Mouse (Mus musculus) midbrain, embryonic 15.5 days (tissue): ENCODE results near the gene Gm17606. TPM values are rescaled to one million over a fixed set of nuclear protein-coding genes. Genes with fewer than 3 reads are reported as not detected.
A peak's percentile ranks its signal among the peaks of the same experiment; 100 is the strongest.

ENCODE experiments used
- ATAC-seq: fragments of 200-750 bp; cut with Nextera tagmentation; replicated peaks from 2 replicates; pipeline ENCODE4 v1.8.0; 2017; ENCODE audit warnings: moderate TSS enrichment
- H3K27ac ChIP-seq: fragments of 300-500 bp; sonication (generic); 2 replicates; pipeline ENCODE4 v1.5.1; 2015; ENCODE audit warnings: mild to moderate bottlenecking, inconsistent platforms
- H3K27me3 ChIP-seq: fragments of 300-500 bp; sonication (generic); replicated peaks from 2 replicates; pipeline ENCODE4 v1.6.1; 2015; ENCODE audit warnings: inconsistent platforms
- H3K36me3 ChIP-seq: fragments of 300-500 bp; sonication (generic); replicated peaks from 2 replicates; pipeline ENCODE4 v1.6.1; 2015; ENCODE audit warnings: inconsistent platforms
- H3K4me1 ChIP-seq: fragments of 300-500 bp; sonication (generic); 2 replicates; pipeline ENCODE4 v1.6.1; 2015; ENCODE audit warnings: inconsistent platforms
- H3K4me2 ChIP-seq: fragments of 300-500 bp; sonication (generic); 2 replicates; pipeline ENCODE4 v1.6.1; 2015; ENCODE audit warnings: inconsistent platforms, mild to moderate bottlenecking, moderate library complexity
- H3K4me3 ChIP-seq: fragments of 300-500 bp; sonication (generic); 2 replicates; pipeline ENCODE4 v1.5.1; 2015; ENCODE audit warnings: mild to moderate bottlenecking, inconsistent platforms
- H3K9ac ChIP-seq: fragments of 300-500 bp; sonication (generic); 2 replicates; pipeline ENCODE4 v1.6.1; 2015; ENCODE audit warnings: mild to moderate bottlenecking, inconsistent platforms
- H3K9me3 ChIP-seq: fragments of 300-500 bp; sonication (generic); 2 replicates; pipeline ENCODE4 v1.6.1; 2016; ENCODE audit warnings: inconsistent platforms
- WGBS: fragments of 180-500 bp; shearing (Covaris S2); methylation state at CpG from one replicate; pipeline ENCODE4 v1.1.7; 2015; ENCODE audit warnings: mixed read lengths; 5-methylcytosine and 5-hydroxymethylcytosine counted together
- polyA plus RNA-seq: library from polyadenylated mRNA; unstranded; fragments of >200 nt; fragmentation: Nextera tagmentation; extraction: Ambion mirVana; gene quantifications from 2 replicates; pipeline ENCODE4 v1.2.1, GENCODE M21; 2015

Gene Gm17606
- polyA plus RNA-seq, 1 experiment from 2014 or later = not detected

DNA sequence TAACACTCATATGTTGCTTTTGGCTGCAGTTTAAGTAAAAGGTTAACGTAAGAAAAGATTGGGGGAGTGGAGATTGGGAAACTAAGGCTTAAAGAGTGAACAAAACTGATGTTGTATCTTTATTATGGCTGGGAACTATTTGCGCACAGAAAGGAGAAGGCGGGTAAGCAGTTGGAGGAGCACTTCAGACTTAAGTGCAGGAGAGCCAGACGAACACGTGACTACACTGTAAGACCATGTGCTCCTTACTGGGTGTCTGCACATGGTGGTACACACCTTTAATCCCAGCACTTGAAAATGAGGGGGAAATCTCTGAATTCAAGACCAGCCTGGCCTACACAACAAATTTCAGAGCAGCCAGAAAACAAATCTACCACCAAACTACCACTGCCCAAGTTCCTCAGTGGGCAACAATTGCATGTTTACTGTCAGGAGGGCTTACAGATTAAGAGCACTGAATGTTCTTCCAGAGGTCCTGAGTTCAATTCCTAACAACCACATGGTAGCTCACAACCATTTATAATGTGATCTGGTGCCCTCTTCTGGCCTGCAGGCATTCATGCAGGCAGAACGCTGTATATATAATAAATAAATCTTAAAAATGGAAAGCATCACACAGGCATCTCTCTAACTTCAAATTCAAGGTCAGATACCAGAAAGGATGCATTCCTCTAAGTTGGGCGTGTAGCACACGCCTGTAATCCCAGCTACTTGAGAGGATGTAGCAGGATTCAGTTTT, 6.3 kb downstream of the Gm17606 start:
- Histone ChIP-seq H3K9me3 (no peaks in the 10 kb centered on the region), H3K4me1 (peaks cover 39% of the 10 kb centered on the region), H3K27ac (no peak overlapping the region), H3K4me2 (no peak overlapping the region), H3K4me3 (no peak overlapping the region), H3K27me3 (no peaks in the 10 kb centered on the region), H3K36me3 (peaks cover 61% of the 10 kb centered on the region), H3K9ac (no peak overlapping the region)
- WGBS = 94% methylated on average over 8 of the region's 8 CpGs
- no peak for ATAC-seq

DNA sequence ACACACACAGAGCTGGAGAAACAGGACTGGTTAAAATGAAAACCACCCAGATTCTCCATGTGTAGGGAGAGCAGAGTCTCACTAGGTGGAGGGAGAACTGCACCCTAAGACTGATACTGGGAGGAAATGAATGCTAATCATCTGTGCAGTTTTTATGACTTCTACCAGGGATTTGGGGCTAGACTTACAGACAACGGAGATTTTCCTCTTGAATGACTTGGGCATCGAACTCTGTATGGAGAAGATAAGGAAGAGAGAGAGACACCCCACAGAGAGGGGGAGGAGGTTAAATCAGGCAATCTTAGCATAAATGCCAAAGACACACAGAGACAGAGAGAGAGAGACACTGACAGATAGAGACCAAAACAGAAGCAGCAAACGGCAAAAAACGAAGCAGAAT, 7.1 kb downstream of the Gm17606 start:
- Histone ChIP-seq H3K9ac (no peak overlapping the region), H3K27ac (no peak overlapping the region), H3K4me2 (no peak overlapping the region), H3K36me3 (peaks cover 53% of the 10 kb centered on the region), H3K4me1 (peaks cover 44% of the 10 kb centered on the region), H3K27me3 (no peaks in the 10 kb centered on the region), H3K9me3 (no peaks in the 10 kb centered on the region), H3K4me3 (no peak overlapping the region)
- WGBS = 60% methylated on average over 4 of the region's 4 CpGs
- no peak for ATAC-seq

DNA sequence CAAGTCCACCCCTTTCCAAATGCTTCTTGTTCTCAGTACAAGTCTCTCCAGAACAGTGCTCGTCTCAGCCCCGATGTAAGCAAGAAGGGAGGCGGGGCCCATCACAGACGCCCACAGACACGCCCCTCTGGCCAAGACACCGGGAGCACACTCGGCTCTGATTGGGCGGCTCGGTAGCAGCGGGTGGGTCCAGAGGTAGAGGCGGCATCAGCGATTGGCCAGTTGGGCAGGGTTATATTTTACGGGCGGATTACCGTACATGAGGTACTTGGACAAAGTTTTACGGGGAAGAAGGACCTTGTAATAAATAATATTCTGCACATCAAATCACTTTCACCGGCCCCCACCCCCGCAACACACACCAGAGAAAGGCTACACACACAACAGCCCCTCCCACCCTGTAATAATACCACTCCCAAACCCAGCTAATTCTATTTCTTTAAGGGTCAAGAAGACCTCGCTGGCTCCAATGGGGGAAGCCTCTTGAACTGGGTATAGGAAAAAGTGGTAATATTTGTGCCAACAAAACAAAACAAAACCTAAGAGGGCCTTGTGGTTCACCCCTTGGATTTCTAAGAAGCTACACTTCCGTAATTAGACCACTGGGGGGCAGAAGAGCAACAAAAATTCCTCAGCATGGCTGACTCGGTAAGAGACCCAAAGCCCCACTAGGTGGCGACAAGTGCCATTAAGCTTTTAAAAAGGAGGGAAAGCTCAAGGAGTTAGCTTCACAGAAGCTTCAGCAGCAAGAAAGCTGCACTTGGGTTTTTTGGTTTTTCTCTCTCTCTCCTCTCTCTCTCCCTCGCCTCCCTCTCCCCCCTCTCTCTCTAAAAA, 10.1 kb downstream of the Gm17606 start:
- H3K4me1 ChIP-seq = peaks cover 53% of the 10 kb centered on the region
- WGBS = 62% methylated on average over 23 of the region's 23 CpGs
- peak overlapping the region; percentile 88 for H3K4me2 ChIP-seq
- 0 out of 2 replicates have a peak overlapping the region, but pooled peaks have one; percentile 7 for H3K4me3 ChIP-seq
- no peaks in the 10 kb centered on the region for H3K27me3 ChIP-seq
- ATAC-seq = peak; percentile 35
- peak overlapping the region; percentile 87 for H3K27ac ChIP-seq
- no peaks in the 10 kb centered on the region for H3K9me3 ChIP-seq
- peaks cover 28% of the 10 kb centered on the region for H3K36me3 ChIP-seq
- no peak overlapping the region for H3K9ac ChIP-seq

DNA sequence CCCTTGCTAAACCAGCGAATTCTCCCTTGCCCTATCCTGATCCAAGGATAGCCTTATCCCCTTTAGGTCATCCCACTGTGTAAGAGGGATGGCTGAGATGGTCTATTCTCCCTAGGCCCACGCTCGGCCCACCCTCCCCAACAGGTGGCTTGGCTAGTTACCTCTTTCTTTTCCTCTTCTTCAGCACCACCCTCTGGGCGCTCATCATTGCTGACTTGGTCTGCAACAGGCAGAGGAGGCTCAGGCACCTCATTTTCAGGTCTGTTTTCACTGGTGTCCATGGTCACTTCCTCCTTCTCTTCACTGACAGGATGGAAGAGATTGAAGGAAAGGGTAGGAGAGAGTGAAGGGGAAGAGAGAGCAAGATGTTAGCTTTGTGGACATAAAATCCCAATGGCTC, 10.8 kb downstream of the Gm17606 start:
- peak overlapping the region; percentile 87 for H3K27ac ChIP-seq
- peaks cover 27% of the 10 kb centered on the region for H3K36me3 ChIP-seq
- H3K4me2 ChIP-seq = peak overlapping the region; percentile 88
- ATAC-seq = peak; percentile 19
- H3K9me3 ChIP-seq = no peaks in the 10 kb centered on the region
- H3K4me1 ChIP-seq = peaks cover 53% of the 10 kb centered on the region
- H3K4me3 ChIP-seq = no peak overlapping the region
- 67% methylated on average over 4 of the region's 4 CpGs for WGBS
- H3K9ac ChIP-seq = no peak overlapping the region
- no peaks in the 10 kb centered on the region for H3K27me3 ChIP-seq

DNA sequence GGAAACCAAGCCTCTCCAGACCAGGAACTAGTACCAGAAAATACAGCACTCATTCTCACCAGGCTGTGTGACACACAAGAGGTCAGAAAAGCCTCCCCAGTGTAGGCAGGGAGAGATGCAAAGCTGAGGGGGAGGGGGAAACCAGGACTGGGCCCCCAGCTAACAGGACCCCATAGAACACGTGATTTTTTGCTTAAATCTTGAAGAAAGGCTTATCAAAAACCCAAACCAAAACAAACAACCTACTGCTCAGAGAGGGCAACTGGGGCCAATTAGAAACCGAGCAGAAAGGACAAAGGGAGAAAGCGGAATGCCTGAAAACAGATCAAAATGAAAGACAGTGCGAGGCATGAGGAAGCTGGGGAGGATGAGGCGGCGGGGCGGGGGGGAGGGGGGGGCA, 12.0 kb downstream of the Gm17606 start:
- peak overlapping the region; percentile 76 for H3K9ac ChIP-seq
- H3K9me3 ChIP-seq = no peaks in the 10 kb centered on the region
- 1% methylated on average over 7 of the region's 7 CpGs for WGBS
- peak overlapping the region; percentile 88 for H3K4me2 ChIP-seq
- ATAC-seq = no peak
- peak overlapping the region; percentile 87 for H3K27ac ChIP-seq
- peaks cover 53% of the 10 kb centered on the region for H3K4me1 ChIP-seq
- no peaks in the 10 kb centered on the region for H3K27me3 ChIP-seq
- H3K36me3 ChIP-seq = peaks cover 26% of the 10 kb centered on the region; the same call in 1 of the 2 replicates
- peak overlapping the region; percentile 66 for H3K4me3 ChIP-seq

DNA sequence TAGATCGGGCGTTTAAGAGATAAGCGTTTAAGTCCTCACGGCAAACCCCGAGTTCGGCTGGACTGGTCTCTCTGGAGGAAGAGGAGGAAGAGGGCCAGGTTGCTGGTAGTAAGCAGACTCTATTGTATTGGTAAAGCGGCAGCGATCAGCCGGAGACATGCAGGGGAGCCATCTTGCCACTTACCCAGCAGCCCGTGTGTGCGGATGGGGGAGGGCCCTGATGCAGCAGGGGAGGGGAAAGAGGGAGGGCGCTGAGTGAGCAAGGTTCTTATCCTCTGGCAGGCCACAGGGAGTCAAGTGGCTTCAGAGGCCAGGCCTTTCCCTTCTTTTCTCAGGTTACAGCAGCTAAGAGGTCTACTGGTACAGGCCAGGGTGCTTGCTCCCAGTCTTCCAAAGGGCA, 12.7 kb downstream of the Gm17606 start:
- H3K9me3 ChIP-seq = no peaks in the 10 kb centered on the region
- H3K4me2 ChIP-seq = peak overlapping the region; percentile 88
- peak overlapping the region; percentile 87 for H3K27ac ChIP-seq
- 0% methylated on average over 12 of the region's 12 CpGs for WGBS
- peak overlapping the region; percentile 66 for H3K4me3 ChIP-seq
- peak; percentile 89 for ATAC-seq
- peaks cover 31% of the 10 kb centered on the region; the same call in 1 of the 2 replicates for H3K36me3 ChIP-seq
- H3K9ac ChIP-seq = peak overlapping the region; percentile 76
- H3K27me3 ChIP-seq = no peaks in the 10 kb centered on the region
- H3K4me1 ChIP-seq = peaks cover 47% of the 10 kb centered on the region

DNA sequence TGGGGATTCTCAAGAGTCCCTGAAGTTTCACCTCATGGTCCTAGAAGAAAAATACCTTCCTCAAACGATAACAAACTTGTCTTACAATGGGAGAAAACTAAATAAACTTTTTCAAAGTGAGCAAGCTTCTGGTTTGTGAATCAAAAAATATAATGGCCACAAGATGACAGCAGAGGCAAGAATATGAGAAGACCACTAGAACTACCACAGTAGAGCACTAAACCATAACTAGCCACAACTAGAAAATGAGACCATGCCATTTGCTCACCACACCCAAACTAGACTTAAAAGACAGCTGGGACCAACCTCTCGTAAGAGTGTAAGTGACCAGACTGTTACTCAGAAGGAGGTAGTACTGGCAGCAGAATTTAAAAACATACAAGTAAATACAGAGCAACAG, 19.3 kb downstream of the Gm17606 start:
- H3K9me3 ChIP-seq = no peaks in the 10 kb centered on the region
- H3K27ac ChIP-seq = no peak overlapping the region
- no peaks in the 10 kb centered on the region for H3K4me1 ChIP-seq
- no peak for ATAC-seq
- WGBS = 95% methylated on average over 2 of the region's 2 CpGs
- no peak overlapping the region for H3K4me2 ChIP-seq
- no peaks in the 10 kb centered on the region for H3K27me3 ChIP-seq
- peaks cover 85% of the 10 kb centered on the region for H3K36me3 ChIP-seq
- H3K4me3 ChIP-seq = no peak overlapping the region
- H3K9ac ChIP-seq = no peak overlapping the region

DNA sequence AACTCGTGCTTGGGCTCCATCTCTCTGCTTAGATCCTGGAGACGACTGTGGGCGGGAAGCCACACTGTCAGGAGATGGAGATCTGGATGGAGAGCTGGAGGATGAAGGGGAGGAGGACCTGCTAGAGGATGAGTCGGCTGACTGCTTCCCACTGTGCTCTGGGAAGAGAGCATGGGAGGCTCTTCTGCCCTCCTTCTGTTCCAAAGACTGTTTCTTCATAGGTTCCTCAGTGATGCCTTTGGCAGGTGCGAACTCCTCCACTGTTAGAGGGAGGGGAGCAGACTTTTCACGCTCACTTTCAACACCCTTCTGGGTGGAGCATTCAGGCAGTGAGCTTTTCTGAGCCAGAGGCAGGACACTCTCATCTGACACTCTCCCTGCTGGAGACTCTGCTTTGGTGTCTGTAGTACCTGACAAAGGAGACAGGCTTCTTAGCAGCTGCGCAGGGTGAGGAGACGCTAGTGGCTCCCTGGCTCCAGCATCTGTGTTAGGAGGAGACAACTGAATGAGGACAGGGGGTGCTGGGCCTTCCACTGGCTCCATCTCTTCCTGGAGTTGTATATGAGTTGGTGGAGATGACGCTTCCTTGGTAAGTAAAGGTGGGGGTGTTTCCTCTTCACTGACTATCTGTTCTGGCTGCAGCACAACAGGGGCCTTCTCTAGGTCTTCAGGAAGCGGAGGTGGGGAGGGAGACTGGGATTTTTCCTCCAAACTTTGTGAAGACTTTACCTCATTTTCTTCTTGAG, 23.9 kb downstream of the Gm17606 start:
- ATAC-seq = no peak
- Histone ChIP-seq H3K9me3 (no peaks in the 10 kb centered on the region), H3K4me3 (no peak overlapping the region), H3K4me2 (no peak overlapping the region), H3K9ac (no peak overlapping the region), H3K27ac (no peak overlapping the region), H3K27me3 (no peaks in the 10 kb centered on the region), H3K36me3 (peaks cover 83% of the 10 kb centered on the region), H3K4me1 (no peaks in the 10 kb centered on the region)
- WGBS = 92% methylated on average over 10 of the region's 10 CpGs

DNA sequence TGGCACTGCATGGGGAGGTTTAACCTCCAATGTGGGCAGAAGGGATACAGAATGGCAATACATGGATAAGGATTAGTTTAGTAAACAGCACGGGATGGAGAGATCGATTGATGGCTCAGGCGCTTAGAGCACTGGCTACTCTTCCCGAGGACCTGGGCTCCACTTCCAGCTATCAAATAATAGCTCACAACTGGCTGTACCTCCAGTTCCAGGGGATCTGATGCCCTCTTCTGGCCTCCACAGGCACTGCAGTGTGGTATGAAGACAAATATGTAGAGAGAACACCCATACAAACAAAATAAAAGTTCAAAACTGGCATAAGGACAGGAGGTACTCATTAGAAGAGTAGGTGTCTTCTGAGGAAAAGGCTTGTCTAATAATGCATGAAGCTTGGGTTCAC, 28.6 kb downstream of the Gm17606 start:
- WGBS = 78% methylated on average over 4 of the region's 4 CpGs
- H3K27me3 ChIP-seq = no peaks in the 10 kb centered on the region
- no peak overlapping the region for H3K27ac ChIP-seq
- no peaks in the 10 kb centered on the region for H3K9me3 ChIP-seq
- H3K4me1 ChIP-seq = no peaks in the 10 kb centered on the region
- peaks cover 50% of the 10 kb centered on the region for H3K36me3 ChIP-seq
- H3K4me2 ChIP-seq = no peak overlapping the region
- H3K9ac ChIP-seq = no peak overlapping the region
- no peak for ATAC-seq
- H3K4me3 ChIP-seq = no peak overlapping the region

DNA sequence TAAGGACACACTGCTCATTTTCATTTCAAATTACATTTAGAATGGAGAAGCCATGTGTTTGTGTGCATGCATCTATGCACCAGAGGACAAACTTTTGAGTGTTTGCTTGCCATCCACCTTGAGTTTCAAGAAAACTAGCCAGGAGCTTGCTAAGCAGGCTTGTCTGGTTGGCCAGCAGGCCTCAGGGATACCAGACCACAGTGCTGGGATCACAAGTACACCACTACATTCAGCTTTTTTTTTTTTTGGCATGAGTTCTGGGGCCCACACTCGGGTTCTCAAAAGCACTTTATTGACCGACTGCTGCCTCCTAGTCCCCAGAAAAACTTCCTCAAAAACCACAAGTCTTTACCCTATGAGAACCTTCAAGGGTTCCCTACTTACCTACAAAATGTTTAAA, 33.6 kb downstream of the Gm17606 start:
- Histone ChIP-seq H3K4me3 (no peak overlapping the region), H3K27me3 (no peaks in the 10 kb centered on the region), H3K4me1 (no peaks in the 10 kb centered on the region), H3K36me3 (peaks cover 46% of the 10 kb centered on the region), H3K4me2 (no peak overlapping the region), H3K9me3 (no peaks in the 10 kb centered on the region), H3K9ac (no peak overlapping the region), H3K27ac (no peak overlapping the region)
- no peak for ATAC-seq
- whole genome bisulfite sequencing = 83% methylated on average over 2 of the region's 2 CpGs

DNA sequence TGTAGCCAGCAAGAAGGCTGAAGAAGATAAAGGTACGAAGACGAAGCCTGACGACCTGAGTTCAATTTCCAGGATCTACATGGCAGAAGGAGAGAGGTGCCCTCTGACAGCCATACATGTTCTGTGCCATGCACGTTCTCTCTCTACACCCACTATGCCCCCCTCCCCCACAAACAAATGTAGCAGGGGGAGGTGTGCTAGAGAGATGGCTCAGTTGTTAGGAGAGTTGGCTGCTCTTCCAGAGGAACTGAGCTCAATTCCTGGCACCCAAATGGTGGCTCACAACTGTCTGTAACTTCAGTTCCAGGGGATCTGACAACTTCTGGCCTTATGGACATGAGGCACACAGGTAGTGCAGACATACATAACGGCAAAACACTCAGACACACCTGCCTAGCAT, 35.5 kb downstream of the Gm17606 start:
- no peaks in the 10 kb centered on the region for H3K9me3 ChIP-seq
- H3K27ac ChIP-seq = no peak overlapping the region
- H3K27me3 ChIP-seq = no peaks in the 10 kb centered on the region
- no peak for ATAC-seq
- H3K4me2 ChIP-seq = no peak overlapping the region
- H3K36me3 ChIP-seq = peaks cover 42% of the 10 kb centered on the region
- H3K9ac ChIP-seq = no peak overlapping the region
- H3K4me1 ChIP-seq = no peaks in the 10 kb centered on the region
- 89% methylated on average over 5 of the region's 5 CpGs for WGBS
- no peak overlapping the region for H3K4me3 ChIP-seq

DNA sequence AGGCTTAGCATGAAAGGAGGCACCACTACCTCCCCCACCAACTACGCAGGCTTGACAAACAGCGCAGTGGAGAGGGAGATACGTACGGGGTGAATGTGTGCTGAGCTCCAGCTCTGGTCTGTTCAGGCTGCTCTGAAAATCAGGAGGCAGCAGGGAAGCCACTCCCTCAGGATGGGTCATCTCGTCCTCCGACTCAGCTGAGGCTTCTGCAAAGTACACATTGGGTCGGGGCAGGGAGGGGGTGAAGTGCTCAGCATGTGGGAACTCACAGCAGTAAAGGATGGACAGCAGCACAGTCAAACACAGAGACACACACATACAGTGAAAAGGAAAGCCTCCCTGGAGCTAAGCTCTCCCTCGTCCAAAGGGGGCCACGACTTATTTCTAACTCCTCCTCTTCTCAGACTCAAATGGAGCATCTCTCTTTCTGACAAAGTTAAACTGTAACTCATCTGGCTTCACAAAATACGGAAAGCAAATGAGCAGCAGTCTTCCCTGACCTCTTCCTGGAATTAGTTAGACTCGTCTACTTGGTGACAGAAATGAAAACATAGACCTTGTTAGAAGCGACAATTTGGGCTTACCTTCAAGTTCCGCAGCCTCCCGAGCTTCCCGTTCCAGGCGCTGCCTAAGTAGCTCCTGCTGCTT, 38.0 kb downstream of the Gm17606 start:
- Histone ChIP-seq H3K27ac (no peak overlapping the region), H3K27me3 (no peaks in the 10 kb centered on the region), H3K9me3 (no peaks in the 10 kb centered on the region), H3K4me1 (peaks cover 4% of the 10 kb centered on the region; the same call in 1 of the 2 replicates), H3K9ac (no peak overlapping the region), H3K4me2 (no peak overlapping the region), H3K4me3 (no peak overlapping the region), H3K36me3 (peaks cover 45% of the 10 kb centered on the region)
- WGBS = 87% methylated on average over 16 of the region's 16 CpGs
- ATAC-seq = no peak
